Mouse (Mus musculus) kidney, postnatal 0 days (tissue): ENCODE measurements around the gene Fgfr2. TPM values are rescaled to one million over a fixed set of nuclear protein-coding genes. Genes with fewer than 3 reads are reported as not detected.

Experiments used
- ATAC-seq: fragments of 200-750 bp; cut with Nextera tagmentation; replicated peaks from 2 replicates; pipeline ENCODE4 v1.8.0; 2017; ENCODE audit warnings: low read depth, moderate number of reproducible peaks, moderate TSS enrichment, moderate library complexity; ENCODE audit not compliant: low FRiP score
- DNase-seq: peaks from one replicate; pipeline ENCODE4 v3.0.0-alpha.2; 2016; ENCODE audit warnings: low spot score
- H3K27ac ChIP-seq: fragments of 300-500 bp; sonication (generic); 2 replicates; pipeline ENCODE4 v1.5.1; 2014; ENCODE audit warnings: mild to moderate bottlenecking
- H3K27me3 ChIP-seq: fragments of 300-500 bp; sonication (generic); 2 replicates; pipeline ENCODE4 v1.6.1; 2014; ENCODE audit warnings: low read length, mixed read lengths; ENCODE audit not compliant: insufficient read depth
- H3K36me3 ChIP-seq: fragments of 300-500 bp; sonication (generic); 2 replicates; pipeline ENCODE4 v1.6.1; 2014; ENCODE audit warnings: low read length, mixed read lengths; ENCODE audit not compliant: insufficient read depth
- H3K4me1 ChIP-seq: fragments of 300-500 bp; sonication (generic); replicated peaks from 2 replicates; pipeline ENCODE4 v1.6.1; 2014; ENCODE audit warnings: antibody characterized with exemption, low read length, mixed read lengths; ENCODE audit not compliant: insufficient read depth
- H3K4me2 ChIP-seq: fragments of 300-500 bp; sonication (generic); 2 replicates; pipeline ENCODE4 v1.6.1; 2014; ENCODE audit warnings: mild to moderate bottlenecking, low read length, moderate library complexity, mixed read lengths
- H3K4me3 ChIP-seq: fragments of 300-500 bp; sonication (generic); replicated peaks from 2 replicates; pipeline ENCODE4 v1.5.1; 2014; ENCODE audit warnings: low read depth, low read length
- H3K9ac ChIP-seq: fragments of 300-500 bp; sonication (generic); 2 replicates; pipeline ENCODE4 v1.6.1; 2014; ENCODE audit warnings: low read depth, low read length
- H3K9me3 ChIP-seq: fragments of 300-500 bp; sonication (generic); replicated peaks from 2 replicates; pipeline ENCODE4 v1.6.1; 2016; ENCODE audit warnings: low read length, inconsistent platforms, mixed read lengths
- CTCF ChIP-seq: IDR thresholded peaks from 2 replicates; pipeline ENCODE4 v1.5.1; 2016; ENCODE audit warnings: antibody characterized with exemption, low read depth, mild to moderate bottlenecking, moderate library complexity
- WGBS: fragments of 180-500 bp; shearing (Covaris S2); extraction: QIAGEN DNeasy Blood & Tissue Kit; methylation state at CpG from one replicate; pipeline ENCODE4 v1.1.7; 2014; 5-methylcytosine and 5-hydroxymethylcytosine counted together
- polyA plus RNA-seq: library from polyadenylated mRNA; unstranded; fragments of >200 nt; fragmentation: Nextera tagmentation; extraction: Ambion mirVana; gene quantifications from 2 replicates; pipeline ENCODE4 v1.2.1, GENCODE M21; 2015

Fgfr2 gene
- polyA plus RNA-seq, 1 experiment from 2014 or later: 79.8 TPM

GRCm38 (mm10) chr7:132005996-132006696, 1117.0 kb downstream of the Fgfr2 start:
- Histone ChIP-seq H3K4me1 (no peaks in the 10 kb centered on the region), H3K36me3 (no peaks in the 10 kb centered on the region), H3K9me3 (no peaks in the 10 kb centered on the region), H3K27ac (no peak overlapping the region), H3K9ac (no peak overlapping the region), H3K4me2 (no peak overlapping the region), H3K27me3 (no peaks in the 10 kb centered on the region), H3K4me3 (no peak overlapping the region)
- 68% methylated on average over 14 of the region's 14 CpGs for WGBS
- ATAC-seq: no peak
- DNase-seq: no peak
- no peak for TF ChIP-seq CTCF

- no peak for DNase-seq
- Histone ChIP-seq H3K4me2 (no peak overlapping the region), H3K9ac (no peak overlapping the region), H3K4me1 (no peaks in the 10 kb centered on the region), H3K27me3 (no peaks in the 10 kb centered on the region), H3K27ac (no peak overlapping the region), H3K4me3 (no peak overlapping the region), H3K9me3 (no peaks in the 10 kb centered on the region), H3K36me3 (no peaks in the 10 kb centered on the region)
- no peak for TF ChIP-seq CTCF
- no peak for ATAC-seq
- WGBS: 70% methylated on average over 3 of the region's 3 CpGs
These were observed 1130.3 kb downstream of the Fgfr2 start for GRCm38 (mm10) chr7:131992873-131993272.

DNA sequence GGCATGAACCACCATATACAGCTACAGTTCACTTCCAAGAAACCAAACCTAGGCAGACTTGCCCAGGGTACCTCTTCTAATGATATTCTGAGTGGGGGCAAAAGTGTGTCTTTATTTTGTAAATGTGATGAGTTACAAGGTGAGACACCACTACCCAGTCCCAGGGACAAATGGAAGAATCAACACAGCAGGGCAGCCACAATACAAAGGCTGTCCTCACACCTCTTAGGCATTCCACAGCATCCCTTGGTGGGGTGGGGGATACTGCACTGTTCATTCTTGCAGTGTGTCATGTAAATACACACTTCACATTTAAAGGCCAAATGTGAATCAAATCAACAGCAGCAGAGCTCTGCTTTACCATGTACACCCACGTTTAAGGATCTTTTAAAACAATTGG, 1130.9 kb downstream of the Fgfr2 start:
- DNase-seq (no peak), ATAC-seq (no peak)
- Histone ChIP-seq H3K9ac (no peak overlapping the region), H3K27me3 (no peaks in the 10 kb centered on the region), H3K4me3 (no peak overlapping the region), H3K27ac (no peak overlapping the region), H3K9me3 (no peaks in the 10 kb centered on the region), H3K4me1 (no peaks in the 10 kb centered on the region), H3K4me2 (no peak overlapping the region), H3K36me3 (no peaks in the 10 kb centered on the region)
- TF ChIP-seq CTCF: no peak
- WGBS: 60% methylated on average over 1 of the region's 1 CpGs

- Histone ChIP-seq H3K9me3 (no peaks in the 10 kb centered on the region), H3K27me3 (no peaks in the 10 kb centered on the region), H3K36me3 (no peaks in the 10 kb centered on the region), H3K4me1 (no peaks in the 10 kb centered on the region), H3K4me2 (no peak overlapping the region), H3K9ac (no peak overlapping the region), H3K27ac (no peak overlapping the region), H3K4me3 (no peak overlapping the region)
- WGBS: 18% methylated on average over 6 of the region's 6 CpGs
- DNase-seq (no peak), ATAC-seq (no peak)
- TF ChIP-seq CTCF: no peak
These were observed 1134.1 kb downstream of the Fgfr2 start for GRCm38 (mm10) chr7:131989056-131989455.

GRCm38 (mm10) chr7:131978609-131979008, 1144.5 kb downstream of the Fgfr2 start:
- H3K4me3 ChIP-seq: no peak overlapping the region
- no peak overlapping the region for H3K27ac ChIP-seq
- no peak overlapping the region for H3K4me2 ChIP-seq
- H3K36me3 ChIP-seq: no peaks in the 10 kb centered on the region
- 38% methylated on average over 11 of the region's 11 CpGs for WGBS
- no peaks in the 10 kb centered on the region for H3K4me1 ChIP-seq
- H3K9me3 ChIP-seq: no peaks in the 10 kb centered on the region
- no peak overlapping the region for H3K9ac ChIP-seq
- ATAC-seq (no peak), DNase-seq (no peak)
- TF ChIP-seq CTCF: no peak
- H3K27me3 ChIP-seq: no peaks in the 10 kb centered on the region

DNA sequence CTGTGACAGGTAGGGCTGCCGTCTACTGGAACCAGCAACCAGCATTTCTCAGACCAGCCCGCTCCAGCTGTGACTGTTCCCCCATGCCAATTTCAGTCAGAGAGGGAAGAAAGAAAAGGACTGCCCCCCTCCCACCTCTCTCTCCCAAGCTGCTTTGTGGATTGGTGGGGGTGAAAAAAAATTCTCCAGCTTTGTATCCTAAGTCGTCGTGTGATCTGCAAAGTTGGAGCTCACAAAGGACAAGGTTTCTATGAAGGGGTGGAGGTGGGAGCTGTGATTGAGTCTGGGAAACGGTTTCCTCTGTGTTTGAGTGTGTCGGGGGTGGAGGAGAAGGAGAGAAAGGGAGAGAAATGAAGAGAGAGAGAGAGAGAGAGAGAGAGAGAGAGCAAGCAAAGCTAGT, 1147.3 kb downstream of the Fgfr2 start:
- DNase-seq (no peak), ATAC-seq (no peak)
- no peaks in the 10 kb centered on the region for H3K36me3 ChIP-seq
- no peak for TF ChIP-seq CTCF
- H3K27me3 ChIP-seq: no peaks in the 10 kb centered on the region
- H3K4me1 ChIP-seq: no peaks in the 10 kb centered on the region
- no peak overlapping the region for H3K4me3 ChIP-seq
- H3K27ac ChIP-seq: no peak overlapping the region
- H3K9ac ChIP-seq: no peak overlapping the region
- WGBS: 72% methylated on average over 6 of the region's 6 CpGs
- H3K9me3 ChIP-seq: no peaks in the 10 kb centered on the region
- no peak overlapping the region for H3K4me2 ChIP-seq

GRCm38 (mm10) chr7:131970255-131970654, 1152.9 kb downstream of the Fgfr2 start:
- Histone ChIP-seq H3K9ac (no peak overlapping the region), H3K4me2 (no peak overlapping the region), H3K4me1 (no peaks in the 10 kb centered on the region), H3K4me3 (no peak overlapping the region), H3K27me3 (peaks cover 30% of the 10 kb centered on the region), H3K36me3 (no peaks in the 10 kb centered on the region), H3K27ac (no peak overlapping the region), H3K9me3 (no peaks in the 10 kb centered on the region)
- no peak for DNase-seq
- no peak for TF ChIP-seq CTCF
- no peak for ATAC-seq
- 46% methylated on average over 3 of the region's 3 CpGs for WGBS
